Mouse (Mus musculus) cerebellum, adult 9-10 months (tissue): ENCODE data around the gene Xpo6.

Experiments
- DNase-seq: peaks from one replicate; pipeline ENCODE4 v3.0.0; 2022

Xpo6 gene

GRCm38 (mm10) chr7:126070321-126070720 is 130.0 kb downstream of the Xpo6 start:
- no peak for DNase-seq

DNA sequence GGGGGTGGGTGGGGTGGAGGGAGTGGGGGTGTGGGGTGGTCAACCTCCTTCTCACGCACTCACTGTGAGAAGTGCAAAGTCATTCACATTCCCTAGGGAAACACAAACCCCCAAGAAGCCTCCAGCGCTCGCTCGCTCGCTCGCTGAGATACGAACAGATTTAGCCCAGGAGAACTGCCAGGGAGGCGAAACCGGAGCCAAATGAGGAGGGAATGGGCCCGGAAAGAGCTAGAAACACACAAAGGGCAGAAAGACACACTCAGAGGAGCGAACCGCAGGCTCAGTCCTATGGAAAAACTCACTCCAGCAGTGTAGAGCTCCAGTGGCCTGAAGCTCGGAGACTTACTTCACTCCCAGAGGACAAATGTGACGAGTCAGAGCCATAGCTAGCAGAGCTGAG is 133.5 kb downstream of the Xpo6 start:
- peak; percentile 64 for DNase-seq

DNA sequence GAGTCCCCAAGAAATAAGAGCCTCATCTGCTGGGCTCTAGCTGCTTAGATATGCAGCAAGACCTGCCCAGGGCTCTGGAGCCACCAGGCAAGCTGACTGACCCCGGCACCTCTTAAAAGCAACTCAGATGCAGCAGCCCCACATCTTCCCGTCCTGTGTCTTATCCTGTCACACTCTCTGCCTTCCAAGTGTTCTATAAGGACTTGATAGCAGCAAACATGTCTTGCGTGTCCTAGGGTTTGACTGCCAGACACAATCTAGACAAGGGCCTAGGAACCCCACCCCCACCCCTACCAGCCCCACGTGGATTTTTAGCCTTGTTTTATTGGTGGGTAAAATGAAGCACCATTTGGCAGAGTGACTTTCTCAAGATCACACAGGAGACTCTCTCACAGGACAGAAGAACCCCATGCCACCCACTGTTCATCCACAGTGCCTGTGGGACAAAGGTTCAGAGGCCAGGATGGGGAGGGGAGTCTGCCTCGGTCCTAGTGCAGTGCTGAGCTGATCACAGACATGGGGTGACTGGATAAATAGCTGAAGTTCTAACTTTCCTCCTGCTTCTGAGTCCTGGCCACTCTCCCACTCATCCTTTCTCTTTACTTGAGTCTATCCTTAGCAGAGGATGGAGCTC is 134.9 kb downstream of the Xpo6 start:
- DNase-seq: no peak

GRCm38 (mm10) chr7:126062228-126062627 is 138.1 kb downstream of the Xpo6 start:
- no peak for DNase-seq

GRCm38 (mm10) chr7:126058918-126059317 is 141.4 kb downstream of the Xpo6 start:
- no peak for DNase-seq

- DNase-seq: no peak
These were observed 142.9 kb downstream of the Xpo6 start for GRCm38 (mm10) chr7:126057332-126057914.

- DNase-seq: no peak
These were observed 145.7 kb downstream of the Xpo6 start for GRCm38 (mm10) chr7:126054574-126054973.

- DNase-seq: no peak
These were observed 146.7 kb downstream of the Xpo6 start for GRCm38 (mm10) chr7:126053618-126054017.

DNA sequence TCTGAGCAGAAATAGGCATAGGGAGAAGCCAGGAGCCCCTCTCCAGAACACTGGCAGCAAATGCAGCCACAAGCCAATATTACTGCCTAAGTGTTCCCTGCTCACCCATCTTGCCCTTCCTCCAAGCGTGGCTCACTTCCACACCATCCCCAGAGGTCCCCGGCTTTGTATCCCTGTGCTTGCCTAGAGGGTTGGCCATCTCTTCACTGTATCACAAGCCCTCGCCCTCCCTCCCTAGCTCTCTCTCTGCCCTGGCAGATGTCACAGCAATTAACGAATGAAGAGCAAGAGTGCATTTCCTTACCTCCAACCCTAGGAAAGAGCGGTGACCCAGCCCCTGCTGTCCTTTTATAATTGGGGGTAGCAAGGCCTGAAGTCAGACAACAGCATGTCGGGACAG is 148.4 kb downstream of the Xpo6 start:
- no peak for DNase-seq
